Mouse (Mus musculus): Measurements from ENCODE around the gene Crygn. TPM values are rescaled to one million over a fixed set of nuclear protein-coding genes. Genes with fewer than 3 reads are reported as not detected.

The Crygn gene
- polyA plus RNA-seq, 1 experiment from 2014 or later, result 1.4 TPM

DNA sequence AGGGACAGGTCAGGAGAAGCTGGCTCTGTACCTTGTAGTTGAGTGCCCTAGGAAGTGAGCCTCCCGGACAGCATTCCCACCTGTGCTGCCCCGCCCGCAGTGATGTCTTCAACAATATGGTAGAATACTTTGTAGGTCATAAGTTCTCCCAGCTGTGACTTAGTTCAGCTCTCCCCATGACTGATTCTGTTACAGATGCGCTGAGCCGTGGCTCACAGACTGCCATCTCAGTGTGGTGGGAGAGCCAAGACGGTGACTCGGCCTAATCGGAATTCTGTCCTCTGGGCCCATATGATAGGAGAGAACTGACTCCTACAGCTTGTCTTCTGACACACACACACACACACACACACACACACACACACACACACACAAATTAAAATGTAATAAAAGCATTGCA is 53.2 kb downstream of the Crygn start:
- no peak for ATAC-seq
- Histone ChIP-seq H3K36me3 (ENCODE audit: control insufficient read depth, insufficient read depth, low read length) (peaks cover 40% of the 10 kb centered on the region), H3K4me1 (ENCODE audit: control insufficient read depth, insufficient read depth, low read length) (no peaks in the 10 kb centered on the region), H3K4me2 (ENCODE audit: low read length) (no peak overlapping the region), H3K27me3 (ENCODE audit: control insufficient read depth, insufficient read depth, low read depth, low read length) (no peaks in the 10 kb centered on the region), H3K4me3 (ENCODE audit: low read depth, low read length) (no peak overlapping the region), H3K27ac (ENCODE audit: low read length) (no peak overlapping the region), H3K9me3 (replicated peaks; ENCODE audit: control insufficient read depth, low read length, poor library complexity, severe bottlenecking) (no peaks in the 10 kb centered on the region), H3K9ac (ENCODE audit: low read depth, low read length) (no peak overlapping the region)
- WGBS, result 94% methylated on average over 8 of the region's 8 CpGs

DNA sequence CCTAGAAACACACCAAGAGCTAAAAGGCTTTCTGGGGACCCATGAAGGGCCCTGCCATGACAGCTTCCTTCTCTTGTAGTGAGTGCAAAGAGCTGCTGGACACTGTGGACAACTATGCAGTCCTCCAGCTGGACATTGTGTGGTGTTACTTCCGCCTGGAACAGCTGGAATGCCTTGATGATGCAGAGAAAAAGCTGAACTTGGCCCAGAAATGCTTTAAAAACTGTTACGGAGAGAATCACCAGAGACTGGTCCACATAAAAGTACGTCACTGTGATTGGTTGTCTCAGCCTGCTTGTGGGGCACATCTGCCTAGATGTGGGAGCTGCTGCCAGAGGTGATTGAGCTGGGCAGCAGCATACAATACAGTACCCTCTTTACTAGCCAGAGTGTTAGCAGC is 56.5 kb downstream of the Crygn start:
- Histone ChIP-seq H3K9me3 (replicated peaks; ENCODE audit: control insufficient read depth, low read length, poor library complexity, severe bottlenecking) (no peaks in the 10 kb centered on the region), H3K4me1 (ENCODE audit: control insufficient read depth, insufficient read depth, low read length) (no peaks in the 10 kb centered on the region), H3K36me3 (ENCODE audit: control insufficient read depth, insufficient read depth, low read length) (peaks cover 53% of the 10 kb centered on the region), H3K9ac (ENCODE audit: low read depth, low read length) (no peak overlapping the region), H3K27ac (ENCODE audit: low read length) (no peak overlapping the region), H3K4me2 (ENCODE audit: low read length) (no peak overlapping the region), H3K4me3 (ENCODE audit: low read depth, low read length) (no peak overlapping the region), H3K27me3 (ENCODE audit: control insufficient read depth, insufficient read depth, low read depth, low read length) (no peaks in the 10 kb centered on the region)
- 87% methylated on average over 3 of the region's 3 CpGs for WGBS
- ATAC-seq, result no peak

Other genes starting within 250 kb of the Crygn start
- 0.20 and 0.21 TPM in 2 replicates for gene Gbx1, start 230.8 kb downstream of the Crygn start, polyA plus RNA-seq (2015; fragmentation: Nextera tagmentation; extraction: Ambion mirVana)
- gene Asb10, start 217.0 kb downstream of the Crygn start, polyA plus RNA-seq (2015; fragmentation: Nextera tagmentation; extraction: Ambion mirVana), result 0.15 TPM in 1 of 2 replicates, not detected in the other
- 0.08 TPM in 1 of 2 replicates, not detected in the other for gene 4931409K22Rik, start 201.2 kb downstream of the Crygn start, polyA plus RNA-seq (2015; fragmentation: Nextera tagmentation; extraction: Ambion mirVana)
- 78.0 and 85.0 TPM in 2 replicates for gene Abcf2, start 180.5 kb downstream of the Crygn start, polyA plus RNA-seq (2015; fragmentation: Nextera tagmentation; extraction: Ambion mirVana)
- 16.6 and 23.3 TPM in 2 replicates for gene Chpf2, start 171.3 kb downstream of the Crygn start, polyA plus RNA-seq (2015; fragmentation: Nextera tagmentation; extraction: Ambion mirVana)
- gene Smarcd3, start 133.6 kb downstream of the Crygn start, polyA plus RNA-seq (2015; fragmentation: Nextera tagmentation; extraction: Ambion mirVana), result 173 and 192 TPM in 2 replicates
- gene Nub1, start 72.5 kb downstream of the Crygn start, polyA plus RNA-seq (2015; fragmentation: Nextera tagmentation; extraction: Ambion mirVana), result 48.6 and 49.8 TPM in 2 replicates
- gene Wdr86, start 27.3 kb downstream of the Crygn start, polyA plus RNA-seq (2015; fragmentation: Nextera tagmentation; extraction: Ambion mirVana), result 4.4 and 5.7 TPM in 2 replicates
- gene Rheb, start 84.6 kb upstream of the Crygn start, polyA plus RNA-seq (2015; fragmentation: Nextera tagmentation; extraction: Ambion mirVana), result 255 and 277 TPM in 2 replicates

Measured in midbrain, embryonic 16.5 days (tissue).